Mouse (Mus musculus) gastrocnemius, postnatal 14 days (tissue): Measurements from ENCODE around the gene Hmga1. TPM values are rescaled to one million over a fixed set of nuclear protein-coding genes. Genes with fewer than 3 reads are reported as not detected.

ENCODE experiments used
- DNase-seq: peaks from one replicate; pipeline ENCODE4 v3.0.0; 2021; ENCODE audit warnings: mixed read lengths
- intact Hi-C: fragments of 180-260 bp; cut with DNase I; formaldehyde crosslinking; loops from one replicate; pipeline ENCODE4 v1.15.1; 2025; ENCODE audit warnings: low total_unique reads
- total RNA-seq, 2 experiments: library from RNA; stranded (reverse); gene quantifications; 2 replicates each; pipeline ENCODE4 v1.2.3; 2021

Gene Hmga1
- total RNA-seq, 2 experiments from 2014 or later = 17.2 to 18.7 TPM

- DNase-seq = no peak
These were observed 55.2 kb downstream of the Hmga1 start for GRCm38 (mm10) chr17:27611519-27611884.

GRCm38 (mm10) chr17:27611994-27612393, 55.7 kb downstream of the Hmga1 start:
- intact Hi-C loops = no loop called here

More at GRCm38 (mm10) chr17:27611519-27611884, 55.2 kb downstream of the Hmga1 start:
- intact Hi-C loops = no loop called here

GRCm38 (mm10) chr17:27613016-27613415, 56.7 kb downstream of the Hmga1 start:
- DNase-seq = no peak
- intact Hi-C loops = no loop called here

More at GRCm38 (mm10) chr17:27611994-27612393, 55.7 kb downstream of the Hmga1 start:
- no peak for DNase-seq

Other genes starting within 250 kb of the Hmga1 start
- not detected for gene Grm4, start 35.1 kb upstream of the Hmga1 start, total RNA-seq
- 1 to 10 TPM; 2.6 to 4.4 TPM for gene AI413582, start 9.3 kb downstream of the Hmga1 start, total RNA-seq
- gene Nudt3, start 67.0 kb downstream of the Hmga1 start, total RNA-seq = 100 to 1,000 TPM; 218 to 230 TPM
- gene RPS10-NUDT3, start 78.7 kb downstream of the Hmga1 start, total RNA-seq = not detected
- gene Rps10, start 80.2 kb downstream of the Hmga1 start, total RNA-seq = 100 to 1,000 TPM; 514 to 595 TPM
- gene Pacsin1, start 99.0 kb downstream of the Hmga1 start, total RNA-seq = under 1 TPM; 0.13 to 0.23 TPM
- under 1 TPM; 0.33 to 0.47 TPM for gene Spdef, start 172.5 kb downstream of the Hmga1 start, total RNA-seq